In genomic region chr1:134282342-134282741, GRCm38 (mm10) we compare ENCODE assay signal across 20 mouse cellular contexts. TPM values are rescaled to one million over a fixed set of nuclear protein-coding genes. Genes with fewer than 3 reads are reported as not detected.
"Had no signal": no experiment of that assay in that cellular context is flagged by ENCODE, and none has a peak within 500 bp of the region (broad histone marks: within the 10 kb centered on the region; RNA-seq: fewer than 3 reads in every experiment).

No protein-coding gene starts in this region.

- H3K4me1 ChIP-seq: midbrain, embryonic 13.5 days; midbrain, embryonic 15.5 days; neural tube, embryonic 13.5 days; neural tube, embryonic 15.5 days had no signal

- H3K36me3 ChIP-seq: midbrain, embryonic 10.5 days; midbrain, embryonic 13.5 days; midbrain, embryonic 15.5 days; neural tube, embryonic 13.5 days; neural tube, embryonic 15.5 days had no signal

- H3K27me3 ChIP-seq: midbrain, embryonic 13.5 days; midbrain, embryonic 15.5 days; neural tube, embryonic 13.5 days; neural tube, embryonic 15.5 days had no signal

- H3K27ac ChIP-seq: midbrain, embryonic 10.5 days; midbrain, embryonic 13.5 days; midbrain, embryonic 15.5 days; neural tube, embryonic 13.5 days; neural tube, embryonic 15.5 days had no signal

- ATAC-seq: midbrain, embryonic 13.5 days; midbrain, embryonic 15.5 days had no signal

- DNase-seq: lung, adult 18-20 months; lung, embryonic 14.5 days; retina, postnatal 1 day; right cerebral cortex, adult 18-20 months; right cerebral cortex, postnatal 25 days; right cerebral cortex, postnatal 4 days; spleen, adult 18-20 months; thymus, adult 18-20 months; thymus, postnatal 14 days; thymus, postnatal 36 days had no signal

- H3K4me2 ChIP-seq: lung, embryonic 14.5 days; midbrain, embryonic 13.5 days; midbrain, embryonic 15.5 days; neural tube, embryonic 13.5 days; neural tube, embryonic 15.5 days had no signal

- H3K4me3 ChIP-seq: midbrain, embryonic 10.5 days; midbrain, embryonic 13.5 days; midbrain, embryonic 15.5 days; neural tube, embryonic 13.5 days; neural tube, embryonic 15.5 days had no signal

- H3K9me3 ChIP-seq: midbrain, embryonic 10.5 days; midbrain, embryonic 13.5 days; midbrain, embryonic 15.5 days; neural tube, embryonic 13.5 days; neural tube, embryonic 15.5 days had no signal

- H3K9ac ChIP-seq: lung, embryonic 14.5 days; midbrain, embryonic 13.5 days; midbrain, embryonic 15.5 days; neural tube, embryonic 13.5 days; neural tube, embryonic 15.5 days had no signal

RNA-seq across cellular contexts. Expression of gene Myog, which starts 7.4 kb away (rescaled TPM):
- total RNA-seq: megakaryocyte, adult 5-6 weeks; megakaryocyte-erythroid progenitor cell, adult 5-6 weeks; monocyte, adult 5-6 weeks had no signal
- polyA plus RNA-seq: lung, embryonic 14.5 days; midbrain, embryonic 13.5 days; midbrain, postnatal 0 days; small intestine, adult 2 months had no signal

RNA-seq across cellular contexts. Expression of gene Adora1, which starts 47.1 kb away (rescaled TPM):
- total RNA-seq: megakaryocyte, adult 5-6 weeks; megakaryocyte-erythroid progenitor cell, adult 5-6 weeks; monocyte, adult 5-6 weeks had no signal
